Mouse (Mus musculus): Measurements from ENCODE around the gene Ttc30b. TPM values are rescaled to one million over a fixed set of nuclear protein-coding genes. Genes with fewer than 3 reads are reported as not detected.
A peak's percentile ranks its signal among the peaks of the same experiment; 100 is the strongest.
"Not testable (repeated sequence)": the region's sequence is repeated elsewhere in the genome, so short reads cannot be mapped to it uniquely, and the experiment has no call there.

Gene Ttc30b
- polyA plus RNA-seq (2012; rRNA removed) = 3.9 and 4.4 TPM in 2 replicates

DNA sequence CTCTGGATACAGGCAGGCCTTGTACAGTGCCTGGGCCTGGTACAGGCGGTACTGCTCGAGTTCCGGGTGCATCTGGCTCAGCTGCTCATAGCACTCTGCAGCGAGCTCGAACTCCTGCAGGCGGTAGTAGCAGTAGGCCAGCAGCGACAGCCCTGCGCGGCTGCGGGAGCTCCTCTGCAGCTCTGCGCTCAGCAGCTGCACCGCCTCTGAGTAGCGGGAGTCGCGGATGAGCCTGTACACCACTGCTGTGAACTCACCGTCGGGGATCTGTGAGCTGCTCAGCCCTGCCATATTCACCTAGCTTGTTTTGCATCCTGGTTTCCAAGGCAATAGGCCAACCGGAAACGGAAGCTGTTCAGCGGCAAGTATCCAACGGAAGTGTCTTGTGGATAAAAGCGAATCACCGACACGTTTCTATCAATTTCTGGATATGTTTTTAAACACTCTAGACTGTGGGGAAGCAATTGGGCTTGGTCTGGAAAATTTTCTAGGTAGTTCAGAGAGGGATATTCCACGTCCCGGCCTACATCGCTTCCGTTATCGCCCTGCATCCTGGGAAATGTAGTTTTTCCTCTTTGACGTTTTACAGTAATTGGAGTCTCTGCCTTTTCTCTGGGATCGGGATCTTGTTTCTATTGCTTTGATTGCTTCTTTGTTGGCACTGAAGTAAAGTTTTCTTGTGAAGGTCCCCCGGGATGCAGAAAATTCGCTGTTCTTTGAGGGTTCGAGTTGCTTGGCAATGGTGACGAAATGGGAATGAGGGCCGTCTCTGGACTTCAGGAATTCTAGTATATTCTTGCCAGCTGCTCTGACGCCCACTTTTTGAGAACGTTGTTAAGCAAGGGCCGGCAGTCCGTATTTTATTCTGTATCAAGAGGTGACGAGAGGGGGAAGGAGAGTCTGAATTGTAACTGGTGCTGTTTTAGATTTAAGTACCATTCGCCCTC is at the start of gene Ttc30b:
Ttc30b (minus strand) TSS at position 469 of the 947 bp plus-strand sequence.
- no peaks in the 10 kb centered on the region for H3K27me3 ChIP-seq (ENCODE audit: control insufficient read depth, insufficient read depth, low read length)
- peaks cover 6% of the 10 kb centered on the region for H3K4me1 ChIP-seq (replicated peaks; ENCODE audit: control insufficient read depth, insufficient read depth, low read length)
- H3K36me3 ChIP-seq (ENCODE audit: control insufficient read depth, insufficient read depth, low read length) = no peaks in the 10 kb centered on the region
- H3K27ac ChIP-seq (ENCODE audit: control insufficient read depth, insufficient read depth, low read length) = no peak within 1 kb of the TSS
- peak; percentile 72 for DNase-seq
- TF ChIP-seq CTCF (IDR thresholded peaks at IDR 0.05; ENCODE audit: borderline replicate concordance, control insufficient read depth, extremely low read depth, insufficient read depth, low read length, poor library complexity) (no peak), POLR2A (IDR thresholded peaks at IDR 0.05; ENCODE audit: control insufficient read depth, extremely low read depth, insufficient read depth, low read length, poor library complexity) (no peak)
- 10% methylated on average over 35 of the region's 42 CpGs for WGBS
- H3K4me3 ChIP-seq (ENCODE audit: control insufficient read depth, insufficient read depth, low read length) = peak within 1 kb of the TSS; percentile 56

DNA sequence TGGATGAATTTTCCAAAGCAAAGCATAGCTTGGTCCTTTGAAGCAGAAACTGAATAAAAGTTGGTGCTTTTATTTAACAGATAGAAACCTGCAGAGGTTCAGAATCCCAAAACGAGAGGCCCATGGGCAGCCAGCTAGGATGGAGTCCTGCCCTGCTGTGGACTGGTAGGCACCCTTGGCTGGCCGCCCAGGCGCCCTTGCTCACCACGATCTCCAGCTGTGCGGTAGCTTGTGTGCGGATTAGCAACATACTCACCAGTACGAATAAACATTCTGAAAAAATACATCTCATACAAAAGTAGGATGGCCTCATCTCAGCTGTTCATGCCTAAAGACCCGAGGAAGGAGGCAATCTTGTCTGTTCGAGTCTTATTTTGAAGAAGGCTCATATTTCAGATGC is 49.4 kb upstream of the Ttc30b start:
- no peaks in the 10 kb centered on the region for H3K27me3 ChIP-seq (ENCODE audit: control insufficient read depth, insufficient read depth, low read length)
- 82% methylated on average over 9 of the region's 9 CpGs for WGBS
- no peak overlapping the region for H3K27ac ChIP-seq (ENCODE audit: control insufficient read depth, insufficient read depth, low read length)
- H3K36me3 ChIP-seq (ENCODE audit: control insufficient read depth, insufficient read depth, low read length) = no peaks in the 10 kb centered on the region
- DNase-seq = no peak
- H3K4me1 ChIP-seq (replicated peaks; ENCODE audit: control insufficient read depth, insufficient read depth, low read length) = peaks cover 6% of the 10 kb centered on the region; the same call in 1 of the 2 replicates
- H3K4me3 ChIP-seq (ENCODE audit: control insufficient read depth, insufficient read depth, low read length) = no peak overlapping the region
- TF ChIP-seq POLR2A (IDR thresholded peaks at IDR 0.05; ENCODE audit: control insufficient read depth, extremely low read depth, insufficient read depth, low read length, poor library complexity) = no peak

DNA sequence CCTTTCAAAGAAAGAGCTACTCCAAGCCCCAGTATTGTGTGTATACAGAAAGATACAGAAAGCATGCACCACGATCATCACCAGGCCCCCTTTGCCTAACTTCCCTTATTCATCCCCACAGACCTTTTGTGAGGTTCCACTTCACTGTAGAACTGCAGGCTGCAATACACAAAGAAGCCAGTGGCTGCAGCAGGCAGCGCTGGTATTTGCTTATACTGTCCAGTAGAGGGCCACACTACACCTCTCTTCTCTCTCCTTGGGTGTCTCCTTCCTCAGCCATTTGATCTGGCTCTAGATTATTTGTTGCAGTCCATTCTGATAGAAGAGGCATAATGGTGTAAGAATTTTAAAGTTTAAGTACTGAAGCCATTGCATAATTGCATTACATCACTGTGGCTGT is 46.7 kb upstream of the Ttc30b start:
- Histone ChIP-seq H3K4me1 (replicated peaks; ENCODE audit: control insufficient read depth, insufficient read depth, low read length) (no peaks in the 10 kb centered on the region), H3K27ac (ENCODE audit: control insufficient read depth, insufficient read depth, low read length) (no peak overlapping the region), H3K27me3 (ENCODE audit: control insufficient read depth, insufficient read depth, low read length) (no peaks in the 10 kb centered on the region), H3K36me3 (ENCODE audit: control insufficient read depth, insufficient read depth, low read length) (no peaks in the 10 kb centered on the region), H3K4me3 (ENCODE audit: control insufficient read depth, insufficient read depth, low read length) (no peak overlapping the region)
- 3% methylated on average over 2 of the region's 2 CpGs for WGBS
- peak; percentile 43 for DNase-seq
- TF ChIP-seq POLR2A (IDR thresholded peaks at IDR 0.05; ENCODE audit: control insufficient read depth, extremely low read depth, insufficient read depth, low read length, poor library complexity) = no peak
- no peak for TF ChIP-seq CTCF (IDR thresholded peaks at IDR 0.05; ENCODE audit: borderline replicate concordance, control insufficient read depth, extremely low read depth, insufficient read depth, low read length, poor library complexity)

DNA sequence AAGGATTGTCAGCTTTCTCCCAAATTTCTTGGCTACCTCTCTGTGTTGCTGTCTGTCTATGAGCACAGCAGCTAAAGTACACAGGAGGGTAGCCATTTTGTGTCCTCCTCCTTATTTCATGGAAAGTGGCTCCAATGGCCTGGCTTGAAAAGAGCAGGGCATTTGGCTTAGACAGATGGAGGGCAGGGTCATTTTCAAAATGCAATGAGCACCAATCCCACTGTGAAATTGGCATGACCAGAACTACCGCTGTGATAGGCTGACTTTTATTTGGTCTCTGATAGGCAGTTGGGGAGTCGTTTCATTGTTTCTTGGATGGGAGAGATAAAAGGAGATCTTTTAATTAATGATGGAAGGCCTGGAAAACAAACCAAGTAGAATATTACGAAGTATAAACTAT is 45.5 kb upstream of the Ttc30b start:
- 96% methylated on average over 3 of the region's 3 CpGs for WGBS
- TF ChIP-seq CTCF (IDR thresholded peaks at IDR 0.05; ENCODE audit: borderline replicate concordance, control insufficient read depth, extremely low read depth, insufficient read depth, low read length, poor library complexity) (no peak), POLR2A (IDR thresholded peaks at IDR 0.05; ENCODE audit: control insufficient read depth, extremely low read depth, insufficient read depth, low read length, poor library complexity) (no peak)
- no peak overlapping the region for H3K4me3 ChIP-seq (ENCODE audit: control insufficient read depth, insufficient read depth, low read length)
- DNase-seq = no peak
- H3K36me3 ChIP-seq (ENCODE audit: control insufficient read depth, insufficient read depth, low read length) = no peaks in the 10 kb centered on the region
- H3K4me1 ChIP-seq (replicated peaks; ENCODE audit: control insufficient read depth, insufficient read depth, low read length) = no peaks in the 10 kb centered on the region
- no peak overlapping the region for H3K27ac ChIP-seq (ENCODE audit: control insufficient read depth, insufficient read depth, low read length)
- no peaks in the 10 kb centered on the region for H3K27me3 ChIP-seq (ENCODE audit: control insufficient read depth, insufficient read depth, low read length)

DNA sequence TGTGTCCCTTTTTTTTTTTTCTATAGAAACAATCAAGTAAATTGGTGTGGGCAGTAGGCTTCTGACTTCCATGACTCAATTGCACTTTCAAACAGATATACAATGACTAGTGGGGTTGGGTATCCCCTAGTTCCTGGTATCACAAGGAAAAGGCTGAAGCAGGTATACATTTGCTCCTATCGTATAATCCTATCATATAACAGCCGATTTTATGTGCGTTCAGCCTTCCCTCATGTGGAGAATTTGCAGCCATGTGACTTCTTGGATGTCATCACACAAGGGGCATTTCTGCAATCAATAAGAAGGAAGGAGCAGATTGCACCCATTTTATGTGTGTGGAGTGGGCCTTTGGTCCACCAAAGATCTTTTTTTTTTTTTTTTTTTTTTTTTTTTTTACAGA is 44.7 kb upstream of the Ttc30b start:
- 97% methylated on average over 3 of the region's 3 CpGs for WGBS
- Histone ChIP-seq H3K36me3 (ENCODE audit: control insufficient read depth, insufficient read depth, low read length) (no peaks in the 10 kb centered on the region), H3K27me3 (ENCODE audit: control insufficient read depth, insufficient read depth, low read length) (no peaks in the 10 kb centered on the region), H3K4me1 (replicated peaks; ENCODE audit: control insufficient read depth, insufficient read depth, low read length) (no peaks in the 10 kb centered on the region), H3K4me3 (ENCODE audit: control insufficient read depth, insufficient read depth, low read length) (no peak overlapping the region), H3K27ac (ENCODE audit: control insufficient read depth, insufficient read depth, low read length) (no peak overlapping the region)
- DNase-seq = no peak
- TF ChIP-seq CTCF (IDR thresholded peaks at IDR 0.05; ENCODE audit: borderline replicate concordance, control insufficient read depth, extremely low read depth, insufficient read depth, low read length, poor library complexity) (no peak), POLR2A (IDR thresholded peaks at IDR 0.05; ENCODE audit: control insufficient read depth, extremely low read depth, insufficient read depth, low read length, poor library complexity) (no peak)

DNA sequence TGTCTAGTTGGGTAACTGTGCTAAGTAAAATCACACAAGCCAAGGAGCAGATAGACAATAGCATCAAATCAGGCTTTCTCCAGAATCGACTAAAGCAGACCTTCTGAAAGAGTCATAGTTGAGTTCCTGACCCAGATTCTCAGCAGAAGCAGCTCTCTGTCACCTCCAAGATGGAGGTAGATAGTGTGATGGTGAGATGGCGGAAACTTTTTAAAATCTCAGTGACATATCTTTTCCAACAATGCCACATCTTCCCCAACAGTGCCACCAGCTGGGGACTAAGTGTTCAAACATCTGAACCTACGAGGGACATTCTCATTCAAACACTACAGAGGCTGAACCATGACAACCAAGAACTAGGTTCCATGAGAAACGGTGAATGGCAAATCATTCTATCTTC is 44.2 kb upstream of the Ttc30b start:
- DNase-seq = no peak
- TF ChIP-seq CTCF (IDR thresholded peaks at IDR 0.05; ENCODE audit: borderline replicate concordance, control insufficient read depth, extremely low read depth, insufficient read depth, low read length, poor library complexity) (no peak), POLR2A (IDR thresholded peaks at IDR 0.05; ENCODE audit: control insufficient read depth, extremely low read depth, insufficient read depth, low read length, poor library complexity) (no peak)
- 97% methylated on average over 4 of the region's 4 CpGs for WGBS
- no peak overlapping the region for H3K27ac ChIP-seq (ENCODE audit: control insufficient read depth, insufficient read depth, low read length)
- no peak overlapping the region for H3K4me3 ChIP-seq (ENCODE audit: control insufficient read depth, insufficient read depth, low read length)
- no peaks in the 10 kb centered on the region for H3K36me3 ChIP-seq (ENCODE audit: control insufficient read depth, insufficient read depth, low read length)
- no peaks in the 10 kb centered on the region for H3K27me3 ChIP-seq (ENCODE audit: control insufficient read depth, insufficient read depth, low read length)
- H3K4me1 ChIP-seq (replicated peaks; ENCODE audit: control insufficient read depth, insufficient read depth, low read length) = no peaks in the 10 kb centered on the region

- H3K36me3 ChIP-seq (ENCODE audit: control insufficient read depth, insufficient read depth, low read length); H3K4me1 ChIP-seq (replicated peaks; ENCODE audit: control insufficient read depth, insufficient read depth, low read length); H3K27ac ChIP-seq (ENCODE audit: control insufficient read depth, insufficient read depth, low read length); H3K27me3 ChIP-seq (ENCODE audit: control insufficient read depth, insufficient read depth, low read length): not testable (repeated sequence)
- peak; percentile 73 for DNase-seq
- peak within 1 kb of the TSS; percentile 54 for H3K4me3 ChIP-seq (ENCODE audit: control insufficient read depth, insufficient read depth, low read length)
- WGBS = 14% methylated on average over 32 of the region's 34 CpGs
Observed at GRCm38 (mm10) chr2:75981440-75982081, 43.2 kb upstream of the Ttc30b start, which contains the start of gene Ttc30a1. Ttc30a1 (minus strand) TSS chr2:75981967.

- not testable (repeated sequence) for H3K4me1 ChIP-seq (replicated peaks; ENCODE audit: control insufficient read depth, insufficient read depth, low read length); DNase-seq; H3K27me3 ChIP-seq (ENCODE audit: control insufficient read depth, insufficient read depth, low read length); H3K36me3 ChIP-seq (ENCODE audit: control insufficient read depth, insufficient read depth, low read length); H3K27ac ChIP-seq (ENCODE audit: control insufficient read depth, insufficient read depth, low read length)
- 98% methylated on average over 13 of the region's 13 CpGs for WGBS
- peak overlapping the region; percentile 54 for H3K4me3 ChIP-seq (ENCODE audit: control insufficient read depth, insufficient read depth, low read length)
Observed at GRCm38 (mm10) chr2:75980933-75981439, 42.6 kb upstream of the Ttc30b start.

GRCm38 (mm10) chr2:75977752-75978368 is 39.5 kb upstream of the Ttc30b start, which contains the start of gene Ttc30a2:
Ttc30a2 (minus strand) TSS chr2:75978170.
- H3K27ac ChIP-seq (ENCODE audit: control insufficient read depth, insufficient read depth, low read length); H3K27me3 ChIP-seq (ENCODE audit: control insufficient read depth, insufficient read depth, low read length); H3K4me3 ChIP-seq (ENCODE audit: control insufficient read depth, insufficient read depth, low read length); DNase-seq; H3K4me1 ChIP-seq (replicated peaks; ENCODE audit: control insufficient read depth, insufficient read depth, low read length); H3K36me3 ChIP-seq (ENCODE audit: control insufficient read depth, insufficient read depth, low read length): not testable (repeated sequence)
- 83% methylated on average over 23 of the region's 24 CpGs for WGBS
